Mouse (Mus musculus) inflammation-experienced regulatory T-cells, adult 6 months (primary cell): ENCODE results near the gene Shb. TPM values are rescaled to one million over a fixed set of nuclear protein-coding genes. Genes with fewer than 3 reads are reported as not detected.
A peak's percentile ranks its signal among the peaks of the same experiment; 100 is the strongest.

Experiments
- ATAC-seq: one replicate; pipeline ENCODE4 v1.8.0; 2017
- polyA plus RNA-seq, 3 experiments: library from polyadenylated mRNA; unstranded; fragments of 100-300 nt; shearing (Covaris generic); gene quantifications; one replicate each; pipeline ENCODE4 v1.2.1; 2017

The Shb gene
- polyA plus RNA-seq, 3 experiments from 2014 or later: 0.23 TPM; not detected in 2

DNA sequence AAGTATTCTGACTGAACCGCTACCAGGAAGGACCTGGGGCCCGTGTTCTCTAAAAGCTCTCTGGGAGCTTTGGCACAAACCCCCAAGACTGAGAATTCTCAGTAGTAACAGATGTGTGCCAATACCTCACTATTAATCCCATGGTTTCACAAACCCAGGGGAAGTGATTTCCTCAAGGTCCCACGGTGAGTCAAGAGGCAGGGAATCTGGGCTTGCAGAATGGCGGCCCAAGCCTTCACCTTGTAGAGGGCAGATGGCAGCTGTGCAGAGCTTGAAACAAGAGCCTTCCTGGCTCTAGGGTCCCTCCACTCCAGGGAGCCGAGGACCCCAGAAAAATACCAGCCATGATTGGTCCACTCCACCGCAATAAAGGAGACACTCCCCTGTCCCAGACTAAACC lies 28.9 kb downstream of the Shb start:
- no peak for ATAC-seq

DNA sequence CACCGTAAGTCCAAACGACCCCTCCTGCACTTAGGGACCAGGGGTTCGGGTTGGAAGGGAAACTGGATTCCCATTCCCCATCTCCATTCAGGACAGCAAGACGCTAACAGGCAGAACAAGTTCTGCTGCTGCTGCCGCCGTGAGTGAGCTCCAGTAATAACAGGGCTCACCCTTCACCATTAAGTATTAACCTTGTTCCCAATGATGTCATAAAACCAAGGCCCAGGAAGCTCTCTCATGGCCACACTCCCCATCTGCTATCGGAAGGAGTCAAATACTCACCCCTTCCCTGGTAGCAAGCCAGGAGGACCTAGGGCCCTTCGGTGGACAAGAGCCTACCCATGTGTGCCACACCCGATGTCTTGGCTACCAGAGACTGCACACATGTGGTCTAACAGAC lies 30.3 kb downstream of the Shb start:
- no peak for ATAC-seq

DNA sequence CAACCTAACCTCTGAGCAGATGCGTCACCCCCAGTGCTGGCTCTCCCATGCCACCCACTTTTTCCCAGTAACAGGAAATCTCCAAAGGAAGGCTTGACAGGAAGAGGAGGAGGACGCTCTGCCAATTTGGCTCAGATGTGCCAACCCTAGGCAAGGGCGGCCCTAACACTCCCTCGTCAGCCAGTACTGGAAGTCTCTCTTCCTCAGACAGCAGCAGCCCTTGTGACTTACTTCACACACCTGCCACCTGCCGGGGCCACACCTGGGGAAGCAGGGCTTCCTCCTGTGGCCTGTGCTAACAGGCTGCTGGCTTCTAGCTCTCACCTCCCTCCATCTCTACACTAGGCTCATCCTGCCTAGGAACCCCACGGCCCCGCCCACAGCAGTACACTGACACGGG lies 31.9 kb downstream of the Shb start:
- no peak for ATAC-seq

DNA sequence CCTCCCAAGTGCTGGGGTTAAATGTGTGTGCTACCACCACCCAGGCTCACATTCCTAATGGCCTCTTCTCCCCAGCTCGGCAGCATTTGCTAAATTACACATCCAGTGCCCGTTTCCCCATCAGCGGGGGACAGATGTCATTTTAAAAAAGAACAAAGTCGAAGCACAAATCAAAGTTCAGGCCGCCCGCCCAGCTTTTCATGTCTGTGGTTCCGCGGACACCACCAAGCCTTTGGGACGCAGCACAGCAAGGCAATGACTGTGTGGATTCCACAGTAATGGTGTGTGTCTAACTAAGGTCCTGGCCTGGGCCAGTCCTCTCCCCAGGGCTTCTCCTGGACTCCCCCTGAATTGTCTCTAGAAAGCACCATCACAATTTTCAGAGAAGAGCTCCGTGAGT lies 32.7 kb downstream of the Shb start:
- no peak for ATAC-seq

DNA sequence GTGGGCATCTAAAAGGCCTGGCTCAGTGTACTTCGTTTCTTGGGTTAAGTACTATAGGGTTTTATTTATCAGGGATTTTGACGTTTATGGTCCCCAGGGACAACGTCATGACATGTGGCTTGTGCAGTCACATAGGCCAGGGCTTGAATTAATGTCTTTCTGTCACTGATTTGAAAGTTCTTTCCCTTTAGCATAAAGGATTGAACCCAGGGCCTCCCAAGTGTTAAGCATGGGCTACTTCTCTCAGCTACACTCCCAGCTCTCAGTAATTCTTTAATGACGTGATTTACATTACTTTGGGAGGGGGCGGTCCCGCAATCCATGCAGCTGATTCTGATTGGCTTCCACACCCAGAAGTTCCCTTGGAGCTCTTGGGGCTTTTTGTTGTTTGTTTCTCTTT lies 33.2 kb downstream of the Shb start:
- no peak for ATAC-seq

DNA sequence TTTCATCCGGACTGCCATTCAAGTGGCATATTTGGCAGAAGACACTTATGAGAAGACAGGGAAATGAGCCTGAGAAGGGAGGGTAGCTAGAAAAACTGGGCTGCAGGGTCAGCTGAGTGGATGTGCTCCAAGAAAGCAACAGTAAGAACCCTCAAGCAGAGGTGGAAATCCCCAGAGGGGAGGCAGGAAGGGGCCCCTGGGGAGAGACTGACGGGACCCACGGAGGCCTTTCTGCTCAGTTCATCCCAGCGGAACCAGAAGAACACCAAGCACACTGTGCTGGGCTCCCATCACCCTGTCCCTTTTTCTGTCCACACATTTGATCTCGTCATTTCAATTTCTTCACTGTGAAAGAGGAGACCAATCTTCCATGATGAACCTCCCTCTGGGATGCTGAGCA lies 33.9 kb downstream of the Shb start:
- ATAC-seq: peak; percentile 50

DNA sequence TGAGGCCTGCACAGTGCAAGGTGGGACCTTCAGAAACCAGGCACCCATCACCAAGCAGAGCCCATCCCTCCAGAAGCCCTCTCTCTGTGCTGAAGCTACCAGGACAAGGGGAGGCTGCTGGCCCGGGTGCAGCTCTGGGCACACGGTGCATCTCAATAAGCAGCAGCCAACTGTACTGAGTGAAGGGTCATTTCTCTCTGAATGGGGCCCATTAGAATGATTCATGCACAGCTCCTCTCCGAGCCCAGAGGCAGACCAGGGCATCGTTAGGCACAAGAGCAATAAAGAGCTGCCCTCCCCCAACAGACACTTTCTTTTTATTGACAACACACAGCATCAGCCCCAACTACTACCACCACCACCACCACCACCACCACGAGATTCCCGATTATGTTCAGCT lies 35.0 kb downstream of the Shb start:
- no peak for ATAC-seq

DNA sequence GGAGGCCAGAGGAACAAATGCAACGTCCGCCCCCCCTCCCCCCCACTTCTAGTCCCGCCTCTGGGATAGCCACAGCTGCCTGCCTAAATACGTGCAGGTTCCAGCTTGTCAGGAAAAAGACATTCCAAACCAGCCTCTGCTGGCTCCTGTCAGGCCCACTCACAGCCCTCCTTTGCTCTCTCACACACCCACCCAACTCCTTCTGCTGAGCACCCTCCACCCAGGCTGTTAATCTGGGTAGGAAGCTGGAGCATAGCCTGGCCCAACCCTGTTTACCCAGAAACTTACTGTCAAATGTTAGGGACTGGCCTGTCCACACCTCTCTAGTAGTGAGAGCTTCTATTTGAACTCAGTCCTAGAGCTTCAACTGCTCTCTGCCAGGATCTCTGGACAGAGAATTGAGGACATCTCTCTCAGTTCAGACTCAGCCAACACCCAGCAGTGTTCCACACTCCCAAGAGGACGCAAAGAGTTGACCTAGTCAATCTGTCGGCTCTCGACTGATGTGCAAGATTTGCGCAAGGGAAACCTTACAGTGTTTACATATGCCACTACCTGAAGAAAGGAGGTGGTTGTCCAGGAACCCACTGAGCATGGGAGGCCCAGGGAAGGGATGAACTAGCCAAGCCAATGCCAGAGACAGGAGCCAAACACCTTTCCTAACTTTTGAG lies 36.6 kb downstream of the Shb start:
- ATAC-seq: no peak

DNA sequence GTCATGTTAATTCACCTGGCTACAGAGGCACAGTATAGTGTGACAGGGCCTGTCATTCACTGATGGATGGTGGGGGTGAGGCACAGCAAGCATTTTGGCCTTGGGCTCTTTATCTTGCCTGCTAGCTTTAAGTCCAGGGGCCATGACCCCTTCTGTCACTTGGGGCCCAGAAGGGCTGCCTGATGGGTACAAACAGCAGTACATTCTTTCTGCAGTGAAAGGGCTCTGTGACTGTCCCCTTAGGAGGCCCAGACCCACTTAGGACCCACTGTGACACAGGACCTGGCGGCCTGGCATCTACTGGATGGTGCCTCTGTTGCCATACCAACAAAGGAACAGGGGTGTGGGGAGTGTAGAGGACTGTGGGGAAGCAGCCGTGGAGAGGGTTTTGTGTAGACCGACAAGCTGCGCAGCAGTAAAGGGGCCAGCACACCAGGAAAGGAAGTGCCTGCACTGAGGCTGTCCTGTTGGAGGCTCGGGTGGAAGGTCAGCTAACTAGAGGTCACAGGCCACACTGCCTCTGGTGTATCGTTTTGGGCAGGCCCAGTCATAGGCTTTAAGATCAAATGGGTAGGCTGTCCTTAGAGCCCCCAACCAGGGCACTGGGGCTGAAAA lies 38.4 kb downstream of the Shb start:
- ATAC-seq: no peak

DNA sequence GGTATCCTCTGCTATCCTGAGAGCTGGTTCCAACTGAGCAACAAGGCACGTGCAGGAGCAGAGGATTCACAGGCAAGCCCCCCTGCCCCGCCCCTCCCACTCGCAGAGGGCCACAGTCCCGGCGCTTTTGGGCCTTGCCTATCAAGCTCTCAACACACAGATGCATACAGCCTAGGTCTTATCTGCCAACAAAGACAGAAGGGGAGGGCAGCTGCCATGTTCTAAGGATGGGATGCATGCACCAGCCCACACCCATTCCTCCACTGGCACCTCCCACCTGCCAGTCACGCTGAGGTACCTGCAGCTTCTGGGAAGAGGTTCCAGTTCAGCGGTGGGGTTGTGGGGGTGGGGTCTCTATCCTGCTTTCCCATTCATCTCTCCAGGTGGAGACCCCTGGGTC lies 39.2 kb downstream of the Shb start:
- ATAC-seq: no peak

DNA sequence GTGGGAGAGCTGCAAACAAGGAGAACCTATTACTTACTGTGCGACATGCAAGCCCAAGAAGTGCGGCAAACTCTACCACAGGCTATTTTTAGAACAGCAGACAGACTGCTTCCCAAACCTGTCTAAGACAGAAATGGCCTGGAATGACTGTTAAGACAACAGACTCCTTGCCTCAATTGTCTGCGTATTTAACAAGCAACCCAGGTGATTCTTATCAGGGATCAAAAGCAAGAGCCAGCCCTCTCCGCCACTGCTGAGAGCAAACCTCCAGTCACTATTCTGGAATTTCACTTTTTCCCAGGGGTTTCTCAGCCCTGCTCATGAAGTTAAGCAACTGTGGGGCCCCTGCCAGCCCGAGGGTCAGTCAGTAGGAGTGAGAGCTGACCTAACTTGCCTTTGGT lies 39.6 kb downstream of the Shb start:
- ATAC-seq: no peak

DNA sequence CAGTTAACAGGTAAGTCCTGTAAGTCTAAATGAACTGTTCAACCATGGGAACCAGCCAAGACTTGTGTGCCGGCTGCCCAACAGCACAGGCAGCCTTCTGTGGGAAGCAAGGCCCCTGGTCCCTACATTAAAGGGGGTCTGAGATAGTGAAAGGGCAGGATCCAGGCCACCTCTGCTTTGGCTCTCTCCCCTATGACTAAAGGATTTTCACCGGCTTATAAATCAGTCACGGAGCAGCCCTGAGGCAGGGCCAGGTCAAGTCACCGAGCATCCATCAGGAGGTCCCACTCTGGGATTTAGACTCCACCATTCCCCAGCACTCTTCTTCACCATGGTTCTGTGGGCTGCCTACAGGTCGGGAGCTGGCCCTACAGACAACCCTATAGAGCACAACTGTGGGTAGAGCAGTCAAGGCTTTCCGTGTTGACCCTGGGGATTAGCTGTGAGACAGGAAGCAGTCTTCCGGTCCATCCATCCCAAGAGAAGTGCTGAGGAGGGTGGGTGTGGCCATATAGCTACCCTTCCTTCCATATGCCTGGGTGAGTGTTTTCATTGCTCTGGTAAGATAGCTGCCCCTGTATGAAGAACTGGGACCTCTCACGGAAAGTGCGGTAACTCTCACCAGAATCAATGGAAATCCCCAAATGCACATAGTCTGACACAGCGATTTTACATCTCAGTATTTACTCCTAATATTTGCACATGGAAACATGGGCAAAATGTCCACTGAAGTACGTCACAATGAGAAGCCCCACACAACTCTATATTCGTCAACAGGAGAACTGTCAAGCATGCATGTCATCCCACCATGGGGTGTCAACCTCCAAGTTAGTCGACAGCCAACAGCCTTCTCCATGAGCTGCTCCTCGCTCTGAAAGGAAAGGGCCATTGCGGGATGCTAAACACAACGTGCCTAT lies 40.3 kb downstream of the Shb start:
- ATAC-seq: no peak

DNA sequence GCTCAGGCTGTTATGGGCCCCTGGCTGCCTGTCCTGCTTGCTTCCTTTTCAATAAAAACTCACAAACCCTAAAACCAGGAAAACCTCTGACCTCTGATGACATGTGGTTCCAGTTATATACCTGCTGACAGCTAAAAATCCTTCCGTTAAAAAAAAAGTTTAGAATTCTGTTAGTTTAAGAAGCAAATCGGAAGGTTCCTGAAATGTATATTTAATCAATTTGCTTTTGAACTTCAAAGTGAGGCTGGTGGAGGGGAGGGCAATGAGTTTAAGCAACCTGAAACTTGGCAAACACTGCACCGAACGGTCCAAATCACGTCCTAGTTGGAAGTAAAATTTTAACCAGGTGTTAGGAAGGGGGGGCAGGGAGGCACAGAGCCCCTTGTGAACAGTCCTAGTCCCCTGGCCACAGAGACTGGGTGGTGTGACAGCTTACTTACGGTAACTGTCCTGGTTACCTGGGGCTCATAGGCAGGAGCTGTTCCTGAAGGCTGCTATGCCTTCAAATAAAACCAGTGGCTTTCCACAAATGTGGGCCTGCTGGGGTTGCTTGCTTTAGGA lies 41.1 kb downstream of the Shb start:
- ATAC-seq: no peak

DNA sequence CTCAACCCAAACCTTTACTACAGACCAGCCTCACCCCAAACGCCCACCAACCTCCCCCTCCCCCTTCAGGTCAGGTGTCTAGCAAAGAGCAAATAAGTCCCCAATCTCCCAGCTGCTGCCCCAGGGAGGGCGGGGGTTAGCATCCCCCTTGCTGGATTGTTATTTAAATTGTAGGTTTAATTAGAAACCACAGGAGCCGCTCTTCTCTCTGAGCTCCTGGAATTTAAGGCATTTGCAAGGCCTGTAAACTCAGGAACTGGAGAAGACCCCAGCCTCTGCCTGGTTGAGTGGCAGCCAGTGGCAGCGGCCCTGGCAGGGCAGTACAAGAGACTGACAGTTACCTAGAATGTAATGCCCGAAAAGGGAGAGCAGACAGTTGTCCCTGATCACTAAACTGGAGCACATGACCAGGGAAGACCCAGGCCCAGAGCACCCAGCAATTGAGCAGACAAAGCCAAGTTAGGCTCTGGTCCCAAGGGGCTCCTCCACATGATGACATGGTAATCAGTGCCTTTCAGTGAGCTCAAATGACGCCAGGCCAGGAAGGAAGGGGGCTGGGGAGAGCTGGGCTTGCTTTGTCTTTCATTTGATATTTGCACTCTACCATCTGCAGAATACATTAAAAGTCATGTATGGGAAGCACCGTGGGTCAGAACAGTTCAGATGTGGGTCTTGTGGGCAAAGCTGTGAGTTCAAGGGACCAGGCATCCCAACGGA lies 42.1 kb downstream of the Shb start:
- no peak for ATAC-seq

DNA sequence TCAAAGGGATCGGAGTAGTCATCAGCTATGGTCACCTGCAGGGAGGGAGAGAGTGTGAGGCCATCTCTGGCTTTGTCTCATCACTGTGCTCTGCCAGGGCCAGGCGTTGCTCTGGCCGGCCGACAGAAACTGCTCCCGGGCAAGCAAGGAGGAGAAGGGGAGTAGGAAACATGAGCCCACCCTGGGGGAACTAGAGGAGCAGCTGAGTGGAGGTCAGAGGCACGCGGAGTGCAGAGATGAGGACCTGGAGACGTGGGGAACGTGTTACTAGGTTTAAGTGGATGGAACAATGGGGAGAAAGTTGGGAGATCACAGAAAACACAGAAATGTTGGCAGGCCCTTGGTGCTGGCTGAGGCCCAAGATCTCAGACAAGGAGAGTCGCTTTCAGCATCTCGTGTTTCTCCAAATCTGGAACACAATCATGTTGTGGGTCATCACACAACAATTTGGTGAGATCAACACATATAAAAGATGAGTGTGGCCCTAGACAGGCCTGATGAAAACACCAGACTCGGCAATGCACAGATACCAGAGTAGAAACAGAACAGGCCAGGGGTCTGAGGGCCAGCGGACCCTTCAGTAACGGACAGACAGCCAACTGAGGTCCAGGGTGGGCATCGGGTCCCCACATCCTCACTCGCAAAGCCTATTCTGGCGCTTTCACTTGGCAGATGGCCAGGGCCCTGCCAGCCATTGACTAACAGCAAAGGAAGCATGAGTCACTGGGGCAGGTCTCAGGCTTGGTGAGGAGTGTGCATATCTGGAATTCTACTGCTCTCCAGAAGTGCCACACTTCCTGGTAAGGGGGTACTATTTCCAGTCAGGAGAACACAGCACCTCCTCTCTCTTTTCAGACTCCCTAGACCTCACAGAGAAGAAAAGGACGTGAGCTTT lies 42.9 kb downstream of the Shb start:
- no peak for ATAC-seq

DNA sequence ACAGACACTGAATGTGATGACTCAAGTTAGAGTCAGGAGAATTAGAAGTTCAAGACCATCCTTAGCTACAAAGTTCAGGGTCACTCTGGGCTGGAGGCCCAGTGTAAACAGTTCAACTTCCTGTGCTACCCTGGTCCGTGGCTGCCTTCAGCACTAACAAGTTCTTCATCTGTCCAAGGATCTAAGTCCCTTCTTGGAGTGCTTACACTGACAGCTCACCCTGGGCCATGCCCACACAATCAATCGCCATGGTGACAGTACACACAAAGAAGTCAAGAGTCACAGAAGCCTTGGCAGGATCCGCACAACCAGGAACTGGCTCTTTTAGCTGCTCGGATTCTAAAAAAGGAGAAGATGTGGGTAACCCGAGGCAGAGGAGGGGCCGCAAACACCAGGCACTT lies 44.6 kb downstream of the Shb start:
- no peak for ATAC-seq

DNA sequence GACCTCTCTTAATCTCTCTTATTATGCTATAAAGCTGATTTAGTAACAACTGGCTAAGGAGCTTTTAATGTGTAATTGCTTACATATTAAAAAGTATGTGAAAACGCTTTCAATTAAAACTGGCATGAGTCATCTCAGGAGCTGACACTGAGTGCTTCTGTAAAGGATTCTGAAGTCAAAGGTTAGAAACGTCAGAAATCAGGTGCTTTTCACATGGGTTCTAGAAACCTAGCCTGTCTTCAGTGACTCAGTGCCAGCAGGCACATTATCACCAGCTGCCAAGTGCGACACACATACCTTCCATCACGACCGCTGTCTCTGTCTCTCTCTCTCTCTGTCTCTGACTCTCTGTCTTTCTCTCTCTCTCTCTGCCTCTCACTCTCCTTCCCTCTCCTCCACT lies 47.2 kb downstream of the Shb start:
- ATAC-seq: no peak

DNA sequence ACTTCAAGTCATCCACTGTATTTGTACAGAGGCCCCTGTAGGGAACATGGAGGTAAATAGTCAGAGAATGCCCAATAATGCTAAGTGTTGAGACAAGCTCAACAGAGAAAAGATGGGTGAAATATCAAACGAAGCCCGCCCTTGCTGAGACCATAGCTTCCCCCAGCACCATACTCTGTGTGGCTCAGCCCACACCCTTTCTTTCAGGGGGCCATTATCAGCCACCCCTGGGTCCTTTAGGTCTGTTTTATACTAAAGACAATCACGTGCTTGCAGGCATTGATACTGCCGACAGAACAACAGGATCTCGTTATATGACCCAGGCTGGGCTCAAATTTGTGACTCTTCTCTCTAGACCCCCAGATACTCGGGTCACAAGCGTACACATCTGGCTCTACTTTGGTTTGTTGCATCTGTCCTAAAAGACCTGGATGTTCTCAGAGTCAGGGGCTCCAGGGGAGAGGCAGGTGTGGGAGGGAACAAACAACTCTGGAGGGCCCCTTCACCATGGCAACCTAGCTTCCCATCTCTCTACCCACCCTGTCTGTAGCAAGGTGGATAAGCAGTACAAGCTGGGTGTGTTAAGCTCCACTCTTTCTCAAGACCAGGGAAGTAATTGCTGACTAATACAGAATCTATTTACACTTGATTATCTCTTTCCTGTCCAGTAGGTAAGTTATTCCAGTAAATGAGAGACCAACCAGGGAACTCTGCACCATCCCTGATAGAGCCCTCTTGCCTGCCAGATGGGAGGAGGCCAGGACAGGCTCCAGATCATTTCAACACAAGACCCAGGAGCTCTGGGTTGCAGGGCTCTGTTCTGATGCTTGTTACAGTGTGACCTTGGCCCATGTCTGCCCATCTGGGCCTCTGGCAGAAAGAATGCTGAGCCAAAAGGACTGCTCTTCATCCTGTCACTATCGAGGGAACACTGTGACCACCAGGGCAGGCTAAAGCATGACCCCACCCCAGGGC lies 48.7 kb downstream of the Shb start:
- no peak for ATAC-seq

DNA sequence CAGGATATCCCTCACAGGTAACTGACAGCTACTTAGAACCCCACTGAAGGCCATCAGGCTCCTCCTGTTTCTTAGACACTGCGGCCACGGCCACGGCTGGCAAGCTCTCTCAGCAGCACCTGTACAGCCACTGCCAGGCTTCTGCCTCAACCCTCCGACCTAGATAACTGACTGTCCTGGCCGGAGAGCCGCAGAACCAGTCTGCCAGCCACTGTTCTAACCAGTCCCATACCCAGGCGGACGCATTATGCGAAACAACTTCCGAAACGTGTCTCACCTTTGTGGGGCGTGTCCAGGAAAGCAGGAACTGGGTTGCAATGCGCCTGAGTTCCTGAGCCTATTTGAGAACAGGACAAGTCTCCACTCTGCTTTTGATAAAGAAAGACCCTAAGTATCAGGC lies 50.0 kb downstream of the Shb start:
- no peak for ATAC-seq

DNA sequence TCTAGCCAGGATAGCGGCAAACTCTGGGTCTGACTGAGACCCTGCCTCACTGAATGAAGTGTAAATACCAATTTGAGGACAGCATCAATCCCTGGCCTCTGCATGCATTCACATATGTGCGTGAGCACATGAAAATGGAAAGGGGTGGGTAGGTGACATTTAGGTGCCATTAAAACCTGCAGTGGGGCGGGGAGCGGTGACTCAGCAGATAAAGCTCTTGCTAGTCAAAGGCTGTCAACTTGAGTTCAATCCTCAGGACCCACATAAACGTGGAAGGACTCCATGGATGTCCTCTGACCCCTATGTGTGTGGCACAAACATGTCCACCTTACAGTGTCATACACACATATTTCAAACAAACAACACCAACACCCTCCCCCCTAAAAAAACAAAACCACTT lies 50.8 kb downstream of the Shb start:
- ATAC-seq: no peak

DNA sequence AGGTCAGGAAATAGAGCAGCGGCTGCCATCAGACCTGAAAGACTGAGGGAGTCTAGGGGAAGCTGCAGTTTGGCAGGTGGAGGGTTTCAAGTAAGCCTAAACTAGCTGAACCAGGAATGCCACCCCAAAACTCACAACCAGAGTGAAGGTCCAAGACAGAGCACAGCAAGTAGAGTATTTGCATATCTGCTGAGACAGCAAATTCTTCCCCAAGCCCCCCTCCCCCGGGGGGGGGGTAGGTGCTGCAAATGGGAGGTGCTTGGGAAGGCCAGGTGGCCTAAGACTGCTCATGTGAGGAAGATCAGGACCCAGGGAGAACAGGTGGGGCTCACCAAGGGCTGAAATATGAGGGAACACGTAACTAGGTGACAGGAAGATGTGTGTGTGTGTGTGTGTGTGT lies 51.7 kb downstream of the Shb start:
- no peak for ATAC-seq
